Mouse (Mus musculus): Measurements from ENCODE around the gene Trpm8. TPM values are rescaled to one million over a fixed set of nuclear protein-coding genes. Genes with fewer than 3 reads are reported as not detected.

Gene Trpm8
- polyA plus RNA-seq, 1 experiment from 2014 or later = not detected

- H3K4me3 ChIP-seq = no peak overlapping the region
- DNase-seq (ENCODE audit: low spot score) = no peak
- H3K9me3 ChIP-seq (replicated peaks) = no peaks in the 10 kb centered on the region
- WGBS = 59% methylated on average over 12 of the region's 12 CpGs
- peaks cover 22% of the 10 kb centered on the region for H3K4me1 ChIP-seq
- H3K27ac ChIP-seq = no peak overlapping the region
- H3K36me3 ChIP-seq = no peaks in the 10 kb centered on the region
- H3K27me3 ChIP-seq (ENCODE audit: low read depth, poor library complexity, severe bottlenecking) = no peaks in the 10 kb centered on the region
These were observed 128.8 kb downstream of the Trpm8 start for GRCm38 (mm10) chr1:88406078-88406806.

GRCm38 (mm10) chr1:88406807-88407198 lies 129.3 kb downstream of the Trpm8 start, which contains the start of gene Spp2:
Gene Spp2, plus strand, starts transcription at chr1:88406961.
- H3K27me3 ChIP-seq (ENCODE audit: low read depth, poor library complexity, severe bottlenecking) = no peaks in the 10 kb centered on the region
- DNase-seq (ENCODE audit: low spot score) = no peak
- no peak within 1 kb of the TSS for H3K27ac ChIP-seq
- H3K4me3 ChIP-seq = no peak within 1 kb of the TSS
- WGBS = 79% methylated on average over 5 of the region's 5 CpGs
- H3K36me3 ChIP-seq = no peaks in the 10 kb centered on the region
- no peaks in the 10 kb centered on the region for H3K9me3 ChIP-seq (replicated peaks)
- peaks cover 16% of the 10 kb centered on the region for H3K4me1 ChIP-seq

- 91% methylated on average over 4 of the region's 4 CpGs for WGBS
These were observed 130.9 kb downstream of the Trpm8 start for GRCm38 (mm10) chr1:88408340-88408739.

GRCm38 (mm10) chr1:88412013-88412412 lies 134.6 kb downstream of the Trpm8 start:
- WGBS = 83% methylated on average over 5 of the region's 5 CpGs

More at GRCm38 (mm10) chr1:88408340-88408739, 130.9 kb downstream of the Trpm8 start:
- Histone ChIP-seq H3K4me3 (no peak overlapping the region), H3K36me3 (no peaks in the 10 kb centered on the region), H3K27ac (no peak overlapping the region), H3K9me3 (replicated peaks) (no peaks in the 10 kb centered on the region), H3K27me3 (ENCODE audit: low read depth, poor library complexity, severe bottlenecking) (no peaks in the 10 kb centered on the region), H3K4me1 (peaks cover 16% of the 10 kb centered on the region)
- no peak for DNase-seq (ENCODE audit: low spot score)

GRCm38 (mm10) chr1:88418943-88419342 lies 141.5 kb downstream of the Trpm8 start:
- Histone ChIP-seq H3K27me3 (ENCODE audit: low read depth, poor library complexity, severe bottlenecking) (no peaks in the 10 kb centered on the region), H3K36me3 (no peaks in the 10 kb centered on the region), H3K9me3 (replicated peaks) (no peaks in the 10 kb centered on the region), H3K27ac (no peak overlapping the region), H3K4me3 (no peak overlapping the region), H3K4me1 (no peaks in the 10 kb centered on the region)
- 89% methylated on average over 2 of the region's 2 CpGs for WGBS
- DNase-seq (ENCODE audit: low spot score) = no peak

More at GRCm38 (mm10) chr1:88412013-88412412, 134.6 kb downstream of the Trpm8 start:
- Histone ChIP-seq H3K36me3 (no peaks in the 10 kb centered on the region), H3K4me1 (peaks cover 1% of the 10 kb centered on the region; the same call in 1 of the 2 replicates), H3K9me3 (replicated peaks) (no peaks in the 10 kb centered on the region), H3K27me3 (ENCODE audit: low read depth, poor library complexity, severe bottlenecking) (no peaks in the 10 kb centered on the region), H3K4me3 (no peak overlapping the region), H3K27ac (no peak overlapping the region)
- no peak for DNase-seq (ENCODE audit: low spot score)

GRCm38 (mm10) chr1:88422045-88422444 lies 144.6 kb downstream of the Trpm8 start:
- Histone ChIP-seq H3K27ac (no peak overlapping the region), H3K27me3 (ENCODE audit: low read depth, poor library complexity, severe bottlenecking) (no peaks in the 10 kb centered on the region), H3K4me3 (no peak overlapping the region), H3K36me3 (no peaks in the 10 kb centered on the region), H3K4me1 (no peaks in the 10 kb centered on the region), H3K9me3 (replicated peaks) (no peaks in the 10 kb centered on the region)
- DNase-seq (ENCODE audit: low spot score) = no peak
- WGBS = 83% methylated on average over 10 of the region's 10 CpGs

GRCm38 (mm10) chr1:88422846-88423395 lies 145.5 kb downstream of the Trpm8 start:
- H3K36me3 ChIP-seq = no peaks in the 10 kb centered on the region
- no peaks in the 10 kb centered on the region for H3K4me1 ChIP-seq
- no peaks in the 10 kb centered on the region for H3K27me3 ChIP-seq (ENCODE audit: low read depth, poor library complexity, severe bottlenecking)
- DNase-seq (ENCODE audit: low spot score) = no peak
- 79% methylated on average over 7 of the region's 7 CpGs for WGBS
- H3K4me3 ChIP-seq = no peak overlapping the region
- H3K9me3 ChIP-seq (replicated peaks) = no peaks in the 10 kb centered on the region
- no peak overlapping the region for H3K27ac ChIP-seq

- peak; percentile 91 for DNase-seq (ENCODE audit: low spot score)
- H3K4me3 ChIP-seq = no peak overlapping the region
- no peaks in the 10 kb centered on the region for H3K36me3 ChIP-seq
- H3K9me3 ChIP-seq (replicated peaks) = no peaks in the 10 kb centered on the region
- H3K27me3 ChIP-seq (ENCODE audit: low read depth, poor library complexity, severe bottlenecking) = no peaks in the 10 kb centered on the region
- H3K27ac ChIP-seq = peak overlapping the region; percentile 61
- 28% methylated on average over 8 of the region's 8 CpGs for WGBS
- peaks cover 5% of the 10 kb centered on the region; the same call in 1 of the 2 replicates for H3K4me1 ChIP-seq
These were observed 147.3 kb downstream of the Trpm8 start for GRCm38 (mm10) chr1:88424602-88425252.

GRCm38 (mm10) chr1:88427987-88428741 lies 150.7 kb downstream of the Trpm8 start:
- Histone ChIP-seq H3K27me3 (ENCODE audit: low read depth, poor library complexity, severe bottlenecking) (no peaks in the 10 kb centered on the region), H3K36me3 (no peaks in the 10 kb centered on the region), H3K4me1 (peaks cover 5% of the 10 kb centered on the region; the same call in 1 of the 2 replicates), H3K4me3 (no peak overlapping the region), H3K9me3 (replicated peaks) (no peaks in the 10 kb centered on the region), H3K27ac (no peak overlapping the region)
- 88% methylated on average over 11 of the region's 11 CpGs for WGBS
- no peak for DNase-seq (ENCODE audit: low spot score)

GRCm38 (mm10) chr1:88429413-88429812 lies 152.0 kb downstream of the Trpm8 start:
- no peak overlapping the region for H3K27ac ChIP-seq
- no peak overlapping the region for H3K4me3 ChIP-seq
- no peaks in the 10 kb centered on the region for H3K36me3 ChIP-seq
- 15% methylated on average over 1 of the region's 1 CpGs for WGBS
- no peaks in the 10 kb centered on the region for H3K9me3 ChIP-seq (replicated peaks)
- no peaks in the 10 kb centered on the region for H3K27me3 ChIP-seq (ENCODE audit: low read depth, poor library complexity, severe bottlenecking)
- peaks cover 5% of the 10 kb centered on the region; the same call in 1 of the 2 replicates for H3K4me1 ChIP-seq
- no peak for DNase-seq (ENCODE audit: low spot score)

- Histone ChIP-seq H3K27me3 (ENCODE audit: low read depth, poor library complexity, severe bottlenecking) (no peaks in the 10 kb centered on the region), H3K27ac (no peak overlapping the region), H3K36me3 (no peaks in the 10 kb centered on the region), H3K9me3 (replicated peaks) (no peaks in the 10 kb centered on the region), H3K4me1 (peaks cover 5% of the 10 kb centered on the region; the same call in 1 of the 2 replicates), H3K4me3 (no peak overlapping the region)
- DNase-seq (ENCODE audit: low spot score) = no peak
- 86% methylated on average over 4 of the region's 4 CpGs for WGBS
These were observed 153.8 kb downstream of the Trpm8 start for GRCm38 (mm10) chr1:88431262-88431661.

- no peak overlapping the region for H3K27ac ChIP-seq
- no peak overlapping the region for H3K4me3 ChIP-seq
- no peaks in the 10 kb centered on the region for H3K27me3 ChIP-seq (ENCODE audit: low read depth, poor library complexity, severe bottlenecking)
- peaks cover 9% of the 10 kb centered on the region; the same call in 1 of the 2 replicates for H3K4me1 ChIP-seq
- H3K36me3 ChIP-seq = no peaks in the 10 kb centered on the region
- no peak for DNase-seq (ENCODE audit: low spot score)
- no peaks in the 10 kb centered on the region for H3K9me3 ChIP-seq (replicated peaks)
- WGBS = 44% methylated on average over 3 of the region's 3 CpGs
These were observed 155.1 kb downstream of the Trpm8 start for GRCm38 (mm10) chr1:88432601-88433000.

Data from limb, embryonic 10.5 days (tissue).